ENCODE assay signal across 16 mouse cellular contexts in the genomic region with DNA sequence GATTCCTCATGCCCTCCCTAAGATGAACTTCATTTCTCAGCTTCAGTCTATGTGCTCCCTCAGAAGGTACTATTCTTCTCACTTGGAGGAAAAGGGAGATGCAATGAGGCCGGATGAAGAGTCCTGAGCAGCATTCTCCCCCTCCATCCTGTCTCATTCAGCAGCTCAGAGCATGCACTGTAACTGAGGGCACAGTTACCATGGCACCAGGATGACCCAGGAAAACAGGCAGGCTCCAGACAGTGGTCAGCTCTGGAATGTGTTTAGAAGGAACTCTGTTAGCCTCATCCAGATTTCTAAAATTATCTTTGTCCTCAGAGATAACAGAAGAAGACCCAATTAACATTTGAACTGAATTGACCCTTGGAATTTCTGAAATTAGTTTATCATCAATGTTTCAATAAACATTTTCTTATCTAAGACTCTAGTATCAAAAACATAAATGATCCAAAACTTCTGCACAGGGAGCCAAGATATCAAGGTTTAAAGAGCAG.
DNase-seq lines count a peak whose midpoint lies in the region; ATAC-seq and TF ChIP-seq lines count a peak whose summit lies in the region.
"Had no signal": no experiment of that assay in that cellular context is flagged by ENCODE, and none has a peak within 500 bp of the region (broad histone marks: within the 10 kb centered on the region; RNA-seq: fewer than 3 reads in every experiment).

No protein-coding gene starts in this region.

- no peak overlapping the region for H3K4me3 ChIP-seq in heart, embryonic 14.5 days (ENCODE audit: control insufficient read depth in 1 of 2, insufficient read depth in 1 of 2, low read depth in 1 of 2, low read length in 2 of 2)
- H3K4me3 ChIP-seq in liver, embryonic 11.5 days (ENCODE audit: low read depth, low read length): no peak overlapping the region
- no peak overlapping the region for H3K4me3 ChIP-seq in liver, postnatal 0 days (ENCODE audit: low read depth, low read length)
- no peak overlapping the region for H3K4me3 ChIP-seq in heart, postnatal 0 days (ENCODE audit: low read depth, low read length)
- H3K4me3 ChIP-seq in midbrain, embryonic 13.5 days (replicated peaks): no peak overlapping the region
- H3K4me3 ChIP-seq: embryonic facial prominence, embryonic 15.5 days; left cerebral cortex, adult 2 months; lung, embryonic 15.5 days; midbrain, embryonic 12.5 days had no signal

- no peak for DNase-seq in heart, adult 9 months (ENCODE audit: low spot score in 2 of 2)
- DNase-seq in liver, embryonic 11.5 days (ENCODE audit: low spot score): no peak
- no peak for DNase-seq in liver, postnatal 0 days
- peak; percentile 70 for DNase-seq in Muller cell, postnatal 12 days (ENCODE audit: inconsistent ontology term)
- DNase-seq in heart, postnatal 0 days (ENCODE audit: low spot score): no peak
- no peak for DNase-seq in thymus, postnatal 0 days (ENCODE audit: low spot score)
- DNase-seq: cerebellum, adult 2 months; kidney, adult 8-10 months; right cerebral cortex, adult 18-20 months; thymus, postnatal 4 days had no signal

- TF ChIP-seq EP300 in liver, postnatal 0 days (IDR thresholded peaks at IDR 0.05; ENCODE audit: low read depth): no peak
- no peak for TF ChIP-seq EP300 in heart, postnatal 0 days (IDR thresholded peaks at IDR 0.05; ENCODE audit: low read depth)

- 16% methylated on average over 1 of the region's 1 CpGs for WGBS in heart, embryonic 14.5 days
- 30% methylated on average over 1 of the region's 1 CpGs for WGBS in liver, embryonic 11.5 days
- 61% methylated on average over 1 of the region's 1 CpGs for WGBS in liver, postnatal 0 days (ENCODE audit: insufficient replicate concordance)
- 17% methylated on average over 1 of the region's 1 CpGs for WGBS in heart, postnatal 0 days
- 59% methylated on average over 1 of the region's 1 CpGs for WGBS in midbrain, embryonic 13.5 days

- no peaks in the 10 kb centered on the region for H3K27me3 ChIP-seq in heart, embryonic 14.5 days (ENCODE audit: control insufficient read depth, insufficient read depth, low read length)
- H3K27me3 ChIP-seq in liver, embryonic 11.5 days (replicated peaks; ENCODE audit: control insufficient read depth, insufficient read depth, low read length): no peaks in the 10 kb centered on the region
- H3K27me3 ChIP-seq in liver, postnatal 0 days (ENCODE audit: insufficient read depth, low read length): no peaks in the 10 kb centered on the region
- no peaks in the 10 kb centered on the region for H3K27me3 ChIP-seq in heart, postnatal 0 days (ENCODE audit: control insufficient read depth, insufficient read depth, low read length)
- no peaks in the 10 kb centered on the region for H3K27me3 ChIP-seq in midbrain, embryonic 13.5 days
- H3K27me3 ChIP-seq: embryonic facial prominence, embryonic 15.5 days; lung, embryonic 15.5 days; midbrain, embryonic 12.5 days had no signal

- peaks cover 14 to 19% of the 10 kb centered on the region in 2 experiments for H3K4me1 ChIP-seq in heart, embryonic 14.5 days (ENCODE audit: control insufficient read depth in 2 of 2, insufficient read depth in 2 of 2, low read length in 2 of 2)
- peaks cover 3% of the 10 kb centered on the region; the same call in 1 of the 2 replicates for H3K4me1 ChIP-seq in liver, embryonic 11.5 days (replicated peaks; ENCODE audit: control insufficient read depth, insufficient read depth, low read length)
- H3K4me1 ChIP-seq in liver, postnatal 0 days (ENCODE audit: insufficient read depth): no peaks in the 10 kb centered on the region
- H3K4me1 ChIP-seq in heart, postnatal 0 days (ENCODE audit: control insufficient read depth, insufficient read depth): peaks cover 25% of the 10 kb centered on the region
- H3K4me1 ChIP-seq in midbrain, embryonic 13.5 days (replicated peaks): no peaks in the 10 kb centered on the region
- H3K4me1 ChIP-seq: embryonic facial prominence, embryonic 15.5 days; midbrain, embryonic 12.5 days had no signal

- H3K36me3 ChIP-seq in heart, embryonic 14.5 days (ENCODE audit: control insufficient read depth, insufficient read depth, low read length): no peaks in the 10 kb centered on the region
- no peaks in the 10 kb centered on the region for H3K36me3 ChIP-seq in liver, embryonic 11.5 days (ENCODE audit: control insufficient read depth, insufficient read depth, low read length)
- no peaks in the 10 kb centered on the region for H3K36me3 ChIP-seq in liver, postnatal 0 days (replicated peaks; ENCODE audit: insufficient read depth, low read length)
- no peaks in the 10 kb centered on the region for H3K36me3 ChIP-seq in heart, postnatal 0 days (replicated peaks; ENCODE audit: control insufficient read depth, insufficient read depth, low read length)
- H3K36me3 ChIP-seq in midbrain, embryonic 13.5 days: no peaks in the 10 kb centered on the region
- H3K36me3 ChIP-seq: embryonic facial prominence, embryonic 15.5 days; lung, embryonic 15.5 days; midbrain, embryonic 12.5 days had no signal

- TF ChIP-seq CTCF in liver, postnatal 0 days (IDR thresholded peaks at IDR 0.05; ENCODE audit: low read depth): no peak
- TF ChIP-seq CTCF in heart, postnatal 0 days (IDR thresholded peaks at IDR 0.05; ENCODE audit: low read depth): no peak

- no peak overlapping the region for H3K4me2 ChIP-seq in heart, embryonic 14.5 days (ENCODE audit: low read length)
- H3K4me2 ChIP-seq in liver, embryonic 11.5 days: no peak overlapping the region
- no peak overlapping the region for H3K4me2 ChIP-seq in liver, postnatal 0 days (ENCODE audit: low read depth, low read length)
- H3K4me2 ChIP-seq in heart, postnatal 0 days (ENCODE audit: low read depth, low read length): no peak overlapping the region
- no peak overlapping the region for H3K4me2 ChIP-seq in midbrain, embryonic 13.5 days (replicated peaks)
- H3K4me2 ChIP-seq: embryonic facial prominence, embryonic 15.5 days; lung, embryonic 15.5 days; midbrain, embryonic 12.5 days had no signal

- H3K9ac ChIP-seq in heart, embryonic 14.5 days (ENCODE audit: low read length): no peak overlapping the region
- no peak overlapping the region for H3K9ac ChIP-seq in liver, embryonic 11.5 days (ENCODE audit: low read depth, low read length)
- no peak overlapping the region for H3K9ac ChIP-seq in liver, postnatal 0 days (replicated peaks)
- H3K9ac ChIP-seq in heart, postnatal 0 days (replicated peaks; ENCODE audit: low read depth, low read length): no peak overlapping the region
- H3K9ac ChIP-seq in midbrain, embryonic 13.5 days (replicated peaks): no peak overlapping the region
- H3K9ac ChIP-seq: embryonic facial prominence, embryonic 15.5 days; lung, embryonic 15.5 days; midbrain, embryonic 12.5 days had no signal

- no peaks in the 10 kb centered on the region for H3K9me3 ChIP-seq in heart, embryonic 14.5 days (ENCODE audit: control insufficient read depth, low read length)
- H3K9me3 ChIP-seq in liver, embryonic 11.5 days (ENCODE audit: control insufficient read depth, low read length): no peaks in the 10 kb centered on the region
- no peaks in the 10 kb centered on the region for H3K9me3 ChIP-seq in liver, postnatal 0 days (ENCODE audit: low read length)
- no peaks in the 10 kb centered on the region for H3K9me3 ChIP-seq in heart, postnatal 0 days (replicated peaks; ENCODE audit: control insufficient read depth, low read length)
- no peaks in the 10 kb centered on the region for H3K9me3 ChIP-seq in midbrain, embryonic 13.5 days
- H3K9me3 ChIP-seq: embryonic facial prominence, embryonic 15.5 days; lung, embryonic 15.5 days; midbrain, embryonic 12.5 days had no signal

- peak overlapping the region; percentile 25 to 66; a peak in 2 of 4 replicates for H3K27ac ChIP-seq in heart, embryonic 14.5 days (replicated peaks in 1 of 2; ENCODE audit: control insufficient read depth in 1 of 2, insufficient read depth in 1 of 2, low read depth in 2 of 2, low read length in 2 of 2)
- H3K27ac ChIP-seq in liver, embryonic 11.5 days (ENCODE audit: low read depth, low read length): no peak overlapping the region
- H3K27ac ChIP-seq in liver, postnatal 0 days (ENCODE audit: low read depth): no peak overlapping the region
- peak overlapping the region; percentile 27; the same call in 1 of the 2 replicates for H3K27ac ChIP-seq in heart, postnatal 0 days (ENCODE audit: low read depth)
- no peak overlapping the region for H3K27ac ChIP-seq in midbrain, embryonic 13.5 days
- H3K27ac ChIP-seq: embryonic facial prominence, embryonic 15.5 days; left cerebral cortex, adult 2 months; lung, embryonic 15.5 days; midbrain, embryonic 12.5 days had no signal

- peak; percentile 26; the same call in 1 of the 2 replicates for ATAC-seq in heart, embryonic 14.5 days (ENCODE audit: insufficient number of reproducible peaks, insufficient read depth, low FRiP score, low read depth)
- peak; percentile 71 for ATAC-seq in liver, embryonic 11.5 days (replicated peaks; ENCODE audit: low FRiP score)
- no peak for ATAC-seq in liver, postnatal 0 days
- no peak; the same call in 1 of the 2 replicates for ATAC-seq in heart, postnatal 0 days (ENCODE audit: insufficient read depth, low read depth)
- ATAC-seq in midbrain, embryonic 13.5 days: no peak

Comparison
In these comparisons a context has a peak if more than half of its experiments do, and no peak if none do; other contexts are left out.
1. ATAC-seq: peak in heart, embryonic 14.5 days (single experiment) and liver, embryonic 11.5 days (single experiment); none in liver, postnatal 0 days (single experiment), heart, postnatal 0 days (single experiment) and midbrain, embryonic 13.5 days (single experiment).
2. H3K27ac ChIP-seq: peak in heart, embryonic 14.5 days (2 of 2) and heart, postnatal 0 days (single experiment); none in liver, embryonic 11.5 days (single experiment), liver, postnatal 0 days (single experiment) and midbrain, embryonic 13.5 days (single experiment).